Mouse (Mus musculus): ENCODE measurements at regions not wholly inside any gene's neighbourhood (a gene's known extent, or its start where the extent isn't known, plus 50 kb on each side); places are given as distances from the start of the nearest gene placed in this dataset.

- Histone ChIP-seq H3K4me3 (ENCODE audit: control insufficient read depth in 1 of 2, insufficient read depth in 1 of 2, low read depth in 2 of 2, low read length in 2 of 2) (no peak overlapping the region), H3K27me3 (ENCODE audit: control insufficient read depth in 1 of 2, insufficient read depth in 2 of 2, low read length in 2 of 2) (no peaks in the 10 kb centered on the region), H3K9me3 (replicated peaks; ENCODE audit: insufficient read depth, low read length) (no peaks in the 10 kb centered on the region), H3K4me1 (ENCODE audit: control insufficient read depth in 1 of 2, insufficient read depth in 2 of 2, low read length in 2 of 2) (no peaks in the 10 kb centered on the region), H3K9ac (ENCODE audit: control insufficient read depth, low read depth, low read length, poor library complexity, severe bottlenecking) (no peak overlapping the region), H3K36me3 (ENCODE audit: control insufficient read depth in 1 of 2, insufficient read depth in 2 of 2, low read length in 2 of 2) (no peaks in the 10 kb centered on the region), H3K27ac (ENCODE audit: control insufficient read depth, low read depth, low read length) (no peak overlapping the region), H3K79me2 (ENCODE audit: control insufficient read depth, insufficient read depth, low read length, poor library complexity) (no peaks in the 10 kb centered on the region)
- TF ChIP-seq POLR2AphosphoS2 (IDR thresholded peaks at IDR 0.05; ENCODE audit: low read length) (no peak), NELFE (IDR thresholded peaks at IDR 0.05; ENCODE audit: low read depth, low read length) (no peak), EP300 (IDR thresholded peaks at IDR 0.05; ENCODE audit: low read depth in 1 of 2, low read length in 2 of 2) (no peak), SMC3 (IDR thresholded peaks at IDR 0.05; ENCODE audit: low read depth, low read length) (no peak), JUND (IDR thresholded peaks at IDR 0.05; ENCODE audit: low read depth, low read length) (no peak), POLR2A (IDR thresholded peaks at IDR 0.05; ENCODE audit: control insufficient read depth in 1 of 2, insufficient read depth in 1 of 2, low read depth in 1 of 2, low read length in 2 of 2, poor library complexity in 1 of 2) (no peak), KAT2A (conservative IDR thresholded peaks at IDR 0.05; ENCODE audit: low read depth, low read length) (no peak), HCFC1 (IDR thresholded peaks at IDR 0.05; ENCODE audit: low read depth, low read length) (no peak), MYB (IDR thresholded peaks at IDR 0.05; ENCODE audit: low read depth, low read length) (no peak), MXI1 (IDR thresholded peaks at IDR 0.05; ENCODE audit: low read depth, low read length) (no peak)
- no peak for DNase-seq (ENCODE audit: low read depth, low spot score)
Observed at GRCm38 (mm10) chr8:54372921-54373320, 156.5 kb upstream of the Asb5 start.

GRCm38 (mm10) chr8:54375373-54376098 is 153.8 kb upstream of the Asb5 start:
- no peaks in the 10 kb centered on the region for H3K79me2 ChIP-seq (ENCODE audit: control insufficient read depth, insufficient read depth, low read length, poor library complexity)
- H3K36me3 ChIP-seq (ENCODE audit: control insufficient read depth in 1 of 2, insufficient read depth in 2 of 2, low read length in 2 of 2): no peaks in the 10 kb centered on the region
- no peak for DNase-seq (ENCODE audit: low read depth, low spot score)
- TF ChIP-seq E2F4 (IDR thresholded peaks at IDR 0.05; ENCODE audit: borderline replicate concordance, low read depth, low read length): no peak
- no peak for TF ChIP-seq USF1 (IDR thresholded peaks at IDR 0.05; ENCODE audit: low read depth, low read length)
- no peak for TF ChIP-seq ETS1 (IDR thresholded peaks at IDR 0.05; ENCODE audit: low read depth, low read length)
- TF ChIP-seq CHD1 (IDR thresholded peaks at IDR 0.05; ENCODE audit: low read depth, low read length): no peak
- no peak for TF ChIP-seq NRF1 (IDR thresholded peaks at IDR 0.05; ENCODE audit: insufficient read depth, low read depth, low read length, poor library complexity, severe bottlenecking)
- TF ChIP-seq TAL1 (IDR thresholded peaks at IDR 0.05; ENCODE audit: low read length): no peak
- no peak for TF ChIP-seq SIN3A (IDR thresholded peaks at IDR 0.05; ENCODE audit: low read length)
- TF ChIP-seq MEF2A (IDR thresholded peaks at IDR 0.05; ENCODE audit: extremely low read depth, insufficient replicate concordance, low read depth, low read length, poor library complexity, severe bottlenecking): no peak
- TF ChIP-seq ZMIZ1 (IDR thresholded peaks at IDR 0.05; ENCODE audit: low read depth, low read length): no peak
- no peak for TF ChIP-seq ZNF384 (IDR thresholded peaks at IDR 0.05; ENCODE audit: low read depth, low read length)
- TF ChIP-seq TBP (IDR thresholded peaks at IDR 0.05; ENCODE audit: low read depth, low read length): no peak
- no peak for TF ChIP-seq MYC (IDR thresholded peaks at IDR 0.05; ENCODE audit: low read depth, low read length)
- no peak for TF ChIP-seq EP300 (IDR thresholded peaks at IDR 0.05; ENCODE audit: low read depth in 1 of 2, low read length in 2 of 2)
- no peak overlapping the region for H3K4me3 ChIP-seq (ENCODE audit: control insufficient read depth in 1 of 2, insufficient read depth in 1 of 2, low read depth in 2 of 2, low read length in 2 of 2)
- H3K9ac ChIP-seq (ENCODE audit: control insufficient read depth, low read depth, low read length, poor library complexity, severe bottlenecking): no peak overlapping the region
- no peaks in the 10 kb centered on the region for H3K9me3 ChIP-seq (replicated peaks; ENCODE audit: insufficient read depth, low read length)
- H3K27ac ChIP-seq (ENCODE audit: control insufficient read depth, low read depth, low read length): no peak overlapping the region
- H3K27me3 ChIP-seq (ENCODE audit: control insufficient read depth in 1 of 2, insufficient read depth in 2 of 2, low read length in 2 of 2): no peaks in the 10 kb centered on the region
- H3K4me1 ChIP-seq (ENCODE audit: control insufficient read depth in 1 of 2, insufficient read depth in 2 of 2, low read length in 2 of 2): no peaks in the 10 kb centered on the region
